Mouse (Mus musculus) activated CD4-positive, CD25-positive, alpha-beta regulatory T cell, adult 4 months (primary cell): ENCODE data around the gene Atad3a. TPM values are rescaled to one million over a fixed set of nuclear protein-coding genes. Genes with fewer than 3 reads are reported as not detected.
"Not testable (repeated sequence)": the region's sequence is repeated elsewhere in the genome, so short reads cannot be mapped to it uniquely, and the experiment has no call there.

ENCODE experiments used
- ATAC-seq: one replicate; pipeline ENCODE4 v1.8.0; 2017
- polyA plus RNA-seq, 2 experiments: library from polyadenylated mRNA; unstranded; fragments of 100-300 nt; shearing (Covaris generic); gene quantifications; one replicate each; pipeline ENCODE4 v1.2.1; 2017

Gene Atad3a
- polyA plus RNA-seq, 2 experiments from 2014 or later = 16.3 to 21.0 TPM

DNA sequence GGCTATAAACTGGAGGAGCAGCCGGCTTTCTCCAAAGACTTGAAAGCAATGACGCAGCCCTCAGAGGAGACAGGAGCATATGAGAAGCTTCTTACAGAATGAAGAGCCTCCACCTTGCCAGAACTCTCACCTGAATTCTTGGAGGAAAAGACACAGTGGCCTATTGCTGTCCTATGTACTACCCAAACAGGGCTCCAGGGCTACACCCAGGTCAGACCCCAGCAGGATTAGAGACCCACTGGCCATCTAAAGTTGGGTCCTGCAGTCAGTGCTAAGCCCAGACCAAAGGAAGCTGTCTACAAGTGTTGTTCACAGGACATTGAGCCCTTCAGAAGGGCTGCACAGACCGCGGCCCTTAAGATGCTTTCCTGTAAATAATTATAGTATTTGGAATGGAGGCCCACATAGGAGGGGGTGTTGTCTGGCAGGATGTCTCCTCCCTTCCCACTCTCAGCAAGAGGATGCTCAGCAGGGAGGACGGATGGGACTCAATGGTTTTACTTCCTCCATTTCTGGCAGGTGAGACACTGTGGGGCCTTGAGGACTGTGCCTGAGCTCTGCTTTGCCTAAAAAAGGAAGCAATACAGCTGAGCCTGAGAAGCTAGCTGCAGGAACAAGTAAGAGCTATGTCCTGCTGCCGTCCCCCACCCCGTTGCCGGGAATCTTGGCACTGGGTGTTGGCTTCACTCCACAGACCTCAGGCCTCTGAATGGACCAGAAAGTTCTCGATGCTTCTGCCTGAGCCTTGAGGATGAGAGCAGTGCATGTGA lies 14.3 kb upstream of the Atad3a start:
- ATAC-seq = no peak

DNA sequence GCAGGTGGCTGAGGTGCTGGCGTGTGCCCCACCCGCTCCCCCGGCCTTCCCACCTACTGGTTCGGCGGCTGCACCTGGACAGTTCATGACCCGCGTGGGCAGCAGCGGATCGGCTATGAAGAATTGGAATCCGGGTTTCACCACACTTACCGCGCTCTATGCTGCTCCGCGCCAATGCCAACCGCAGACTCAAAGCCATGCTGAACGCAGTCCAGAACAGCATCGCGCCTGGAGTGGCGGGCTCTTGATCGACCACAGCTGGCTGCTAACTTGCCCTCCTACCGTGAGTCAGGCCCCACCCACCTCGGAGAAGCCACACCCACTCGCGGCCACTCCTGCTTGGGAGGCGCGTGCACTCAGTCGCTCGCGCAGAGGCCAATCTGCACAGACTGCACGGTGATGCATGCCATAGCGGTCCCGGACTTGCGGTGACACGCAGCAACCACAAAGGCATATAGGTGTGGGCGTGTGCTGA lies 13.4 kb upstream of the Atad3a start, which contains the start of gene Vwa1:
TSS of gene Vwa1 (minus strand) at position 419 of the 475 bp plus-strand sequence.
- ATAC-seq = peak; percentile 59

DNA sequence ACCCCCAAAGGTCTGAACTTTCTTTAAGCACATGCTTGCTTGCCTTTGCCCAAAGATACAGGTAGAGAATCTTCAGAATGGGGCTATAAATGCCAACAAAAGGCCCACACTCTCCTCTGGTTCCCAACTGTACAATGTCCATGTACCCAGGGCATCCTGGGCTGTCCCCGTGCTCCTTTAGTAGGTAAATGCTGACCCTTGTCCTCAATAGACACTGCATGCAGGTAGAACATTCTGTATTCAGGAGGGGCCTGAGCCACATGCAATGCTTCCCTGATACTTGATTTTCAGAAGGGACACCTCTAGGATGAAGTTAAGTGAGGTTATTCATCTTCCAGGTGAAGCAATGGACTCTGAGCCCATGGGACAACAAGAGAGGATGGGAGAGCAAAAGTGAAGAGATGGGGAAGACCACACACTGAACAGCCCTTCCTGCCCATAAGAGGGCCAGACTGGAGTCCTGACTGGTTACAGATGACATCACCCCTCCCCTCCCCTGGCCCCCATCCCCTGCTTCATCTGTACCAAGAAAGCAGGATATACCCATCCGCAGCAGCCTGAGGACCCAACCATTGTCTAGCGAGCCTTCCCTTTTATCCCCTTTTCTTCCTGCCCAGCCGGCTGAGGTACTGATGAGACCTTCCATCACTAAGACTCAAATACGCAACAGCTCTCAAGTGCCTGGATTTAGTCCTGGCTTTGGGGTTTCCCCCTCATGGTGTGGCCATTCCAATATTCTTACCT lies 12.6 kb upstream of the Atad3a start:
- ATAC-seq = no peak

DNA sequence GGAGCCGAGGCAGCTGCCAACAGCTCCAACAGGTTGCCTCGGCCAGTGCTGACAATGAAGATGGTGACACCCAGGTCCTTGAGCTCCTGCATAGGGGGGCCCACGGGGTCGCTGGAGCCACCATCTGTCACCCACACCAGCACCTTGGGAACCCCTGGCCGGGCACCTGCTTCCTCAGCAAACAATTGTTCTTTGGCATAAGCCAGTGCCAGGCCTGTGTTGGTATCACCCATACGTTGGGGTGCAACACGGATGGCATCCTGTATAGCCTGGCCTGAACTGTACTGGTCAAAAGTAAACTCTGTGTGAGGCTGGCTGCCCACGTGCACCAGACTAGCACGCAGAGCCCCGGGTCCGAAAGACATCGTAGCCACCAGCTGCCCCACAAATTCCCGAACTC lies 11.9 kb upstream of the Atad3a start:
- no peak for ATAC-seq

DNA sequence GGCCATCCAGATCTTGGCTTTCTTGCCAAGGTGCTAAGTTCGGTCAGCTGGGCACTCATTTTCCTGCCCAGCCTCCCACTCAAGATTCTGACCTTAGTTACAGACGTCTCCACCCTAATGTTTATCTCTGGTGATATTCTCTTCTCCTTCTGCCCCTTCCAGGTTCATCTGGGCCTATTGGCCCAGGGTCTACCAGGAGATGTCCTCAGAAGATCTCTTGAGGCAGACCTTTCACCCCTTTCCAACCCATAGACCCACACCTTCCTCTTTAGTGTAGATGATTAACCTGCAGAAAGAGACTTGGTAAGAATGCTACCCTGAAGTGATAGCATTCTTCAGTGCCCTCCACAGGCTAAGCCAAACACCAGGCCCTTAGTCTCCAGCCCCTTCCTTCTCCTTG lies 10.8 kb upstream of the Atad3a start:
- ATAC-seq = no peak

DNA sequence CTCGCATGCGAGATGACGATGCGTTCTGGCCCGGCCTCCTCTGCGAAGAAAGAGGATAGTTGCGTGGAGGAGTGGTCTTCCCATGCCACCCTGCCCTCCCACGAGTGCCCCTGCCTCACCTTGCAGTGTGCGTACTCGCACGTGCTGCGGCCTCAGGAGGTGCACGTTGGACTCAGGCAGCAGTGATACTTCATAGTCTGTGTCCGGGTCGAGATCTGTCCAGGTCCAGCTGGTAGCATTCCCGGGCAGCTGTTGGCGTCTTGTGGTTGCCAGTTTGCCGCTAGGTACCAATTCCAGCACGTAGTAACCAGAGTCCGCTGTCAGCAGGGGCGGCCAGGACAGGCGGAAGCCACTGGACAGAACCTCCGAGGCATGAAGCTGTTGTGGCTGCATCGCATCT lies 9.7 kb upstream of the Atad3a start:
- no peak for ATAC-seq

DNA sequence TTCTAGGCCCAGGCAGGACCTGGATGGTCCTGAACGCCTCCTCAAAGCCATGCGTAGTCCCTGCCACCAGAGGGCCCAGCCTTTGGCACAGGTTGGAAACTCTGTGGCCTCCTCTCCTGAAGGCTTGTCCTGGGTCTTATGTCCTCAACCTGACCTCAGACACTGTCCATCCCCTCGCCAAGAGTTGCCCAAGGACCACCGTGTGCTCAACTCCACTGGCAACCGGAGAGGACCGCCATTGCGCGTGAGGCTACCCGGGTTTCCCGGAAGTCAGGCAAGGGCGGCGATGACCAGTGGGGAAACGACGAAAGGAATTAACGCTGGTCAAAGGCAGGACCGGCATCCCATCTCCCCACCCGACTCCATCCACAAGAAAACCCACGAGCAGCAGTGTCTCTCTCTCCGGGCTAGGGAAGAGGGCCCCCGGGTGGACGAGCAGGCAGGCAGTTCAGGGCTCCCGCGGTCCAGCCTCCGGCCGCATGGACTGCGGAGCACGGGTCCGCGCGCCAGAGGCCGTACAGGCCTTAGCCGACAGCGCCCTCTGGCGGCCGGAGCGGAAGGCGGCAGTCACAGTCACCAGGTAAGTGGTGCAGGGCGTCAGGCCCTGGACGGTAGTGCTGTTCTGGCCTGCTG lies 9.1 kb upstream of the Atad3a start:
- peak; percentile 55 for ATAC-seq

DNA sequence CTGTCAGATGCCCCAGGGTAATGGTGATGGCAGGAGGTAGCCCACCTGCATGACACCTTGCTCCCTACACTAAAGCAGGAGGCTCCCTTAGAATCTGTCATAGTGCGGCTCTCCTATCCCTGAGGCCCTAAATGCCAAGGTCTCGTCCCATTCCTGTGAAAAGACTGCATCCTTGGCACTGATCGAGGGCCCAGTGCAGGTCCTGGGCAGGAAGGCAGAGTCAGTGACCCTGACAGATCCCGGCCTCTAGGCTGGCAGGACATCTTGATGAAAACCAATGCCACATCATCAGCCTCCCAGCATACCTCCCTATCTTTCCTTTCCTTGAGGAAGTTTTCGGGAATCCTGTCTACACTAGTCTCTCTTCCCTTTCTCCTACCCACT lies 8.6 kb upstream of the Atad3a start:
- no peak for ATAC-seq

DNA sequence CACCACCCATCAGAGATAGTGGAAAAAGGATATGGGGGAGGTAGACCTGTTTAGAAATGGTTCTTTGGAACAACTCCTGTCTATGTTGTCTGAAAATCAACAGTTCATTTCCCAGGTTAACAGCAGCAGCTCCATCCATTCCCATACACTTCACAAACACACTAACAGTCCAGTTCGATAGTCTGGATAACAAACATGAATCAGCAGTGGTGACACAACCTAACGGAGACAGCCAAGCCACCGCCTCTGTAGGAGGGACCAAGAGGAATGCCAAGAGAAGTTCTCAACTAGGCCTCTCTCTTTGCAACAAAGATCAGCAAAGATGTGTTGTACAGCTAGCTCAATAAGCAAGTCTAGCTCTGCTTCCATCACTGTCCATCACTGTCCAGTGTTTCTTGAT lies 1.5 kb upstream of the Atad3a start:
- no peak for ATAC-seq

DNA sequence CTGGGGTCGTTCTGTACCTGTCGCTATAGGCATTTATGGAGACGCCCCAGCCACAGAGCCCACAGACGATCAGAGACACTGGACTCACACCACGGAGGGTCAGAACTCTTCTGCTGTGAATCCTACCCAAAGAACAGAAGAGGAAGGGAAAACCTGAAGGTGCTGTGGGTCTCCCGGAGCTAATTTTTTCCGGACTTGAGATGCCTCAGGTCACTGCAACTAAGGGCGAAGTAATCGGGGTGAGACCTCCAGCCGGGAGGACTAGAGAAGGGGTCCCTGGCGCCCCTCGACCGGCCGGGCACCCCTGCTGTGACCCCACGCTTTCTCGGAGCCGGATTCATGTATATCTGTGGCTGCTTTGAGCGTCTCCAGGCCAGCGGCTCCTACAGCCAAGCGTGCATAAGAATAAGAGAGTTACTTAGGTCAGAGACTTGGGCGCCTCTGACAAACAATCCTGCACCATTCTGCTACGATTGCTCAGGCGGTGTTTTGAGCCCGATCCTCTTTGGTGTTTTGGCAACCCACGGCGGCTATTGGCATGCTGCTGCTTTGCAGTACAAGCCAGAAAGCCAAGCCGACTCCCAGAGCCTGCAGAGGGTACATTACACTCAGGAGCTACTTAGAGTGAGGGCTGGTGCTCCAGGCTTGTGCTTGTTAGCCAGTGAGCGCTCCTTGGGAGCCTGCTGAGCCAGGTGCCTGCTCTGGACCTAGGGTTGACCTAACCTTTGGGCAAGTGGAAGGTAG lies 635 bp upstream of the Atad3a start:
- ATAC-seq = no peak

DNA sequence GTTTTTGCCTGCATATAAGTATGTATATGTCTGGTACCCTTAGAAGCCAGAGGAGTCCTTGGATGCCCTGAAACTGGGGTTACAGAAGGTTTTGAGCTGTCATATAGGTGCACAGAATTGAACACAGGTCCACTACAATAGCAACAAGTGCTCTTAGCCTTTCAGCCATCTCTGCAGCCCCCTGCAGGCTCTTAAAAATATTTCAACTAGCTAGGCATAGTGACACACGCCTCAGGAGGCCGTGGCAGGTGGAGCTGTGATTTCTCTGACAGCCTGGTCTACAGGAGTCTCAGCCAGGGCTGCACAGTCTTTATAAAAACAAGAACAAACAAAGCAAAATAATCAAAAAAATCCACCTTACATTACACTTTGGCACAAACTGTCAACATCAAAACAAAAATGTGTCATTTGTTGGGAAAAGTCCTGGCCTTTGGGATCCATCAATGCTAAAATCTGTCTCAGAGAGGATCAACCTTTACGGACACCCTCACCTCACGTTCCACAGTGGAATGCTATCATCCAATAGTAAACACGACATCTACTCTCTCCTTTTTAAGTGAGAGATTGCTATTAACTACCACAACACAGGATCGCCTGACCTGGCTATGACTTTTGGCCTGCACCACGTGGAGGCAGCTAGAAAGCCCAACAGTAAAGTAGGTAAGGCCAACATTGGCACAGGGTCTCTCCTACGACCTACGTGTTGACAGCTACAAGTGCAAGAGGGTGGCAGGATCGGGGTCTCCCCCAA lies 856 bp downstream of the Atad3a start:
- no peak for ATAC-seq

DNA sequence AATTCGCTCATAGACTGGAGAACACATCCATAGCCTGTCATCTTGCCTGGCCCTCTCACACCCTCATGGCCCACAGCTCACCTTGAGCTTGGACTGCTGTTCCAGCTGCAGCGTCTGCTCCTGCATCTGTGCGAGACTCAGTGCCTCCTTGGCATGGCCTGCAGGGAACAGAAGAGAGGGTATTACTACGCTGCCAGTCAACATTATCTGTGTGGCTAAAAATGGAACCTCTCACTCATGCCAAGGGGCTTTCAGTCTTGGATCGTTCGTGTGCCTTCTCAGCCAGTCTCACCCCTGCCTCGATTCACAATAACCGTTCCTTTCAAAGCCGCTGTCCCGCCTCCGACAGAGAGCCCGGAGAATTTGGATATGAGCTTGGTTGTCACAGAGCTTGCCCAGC lies 3.9 kb downstream of the Atad3a start:
- ATAC-seq = no peak

DNA sequence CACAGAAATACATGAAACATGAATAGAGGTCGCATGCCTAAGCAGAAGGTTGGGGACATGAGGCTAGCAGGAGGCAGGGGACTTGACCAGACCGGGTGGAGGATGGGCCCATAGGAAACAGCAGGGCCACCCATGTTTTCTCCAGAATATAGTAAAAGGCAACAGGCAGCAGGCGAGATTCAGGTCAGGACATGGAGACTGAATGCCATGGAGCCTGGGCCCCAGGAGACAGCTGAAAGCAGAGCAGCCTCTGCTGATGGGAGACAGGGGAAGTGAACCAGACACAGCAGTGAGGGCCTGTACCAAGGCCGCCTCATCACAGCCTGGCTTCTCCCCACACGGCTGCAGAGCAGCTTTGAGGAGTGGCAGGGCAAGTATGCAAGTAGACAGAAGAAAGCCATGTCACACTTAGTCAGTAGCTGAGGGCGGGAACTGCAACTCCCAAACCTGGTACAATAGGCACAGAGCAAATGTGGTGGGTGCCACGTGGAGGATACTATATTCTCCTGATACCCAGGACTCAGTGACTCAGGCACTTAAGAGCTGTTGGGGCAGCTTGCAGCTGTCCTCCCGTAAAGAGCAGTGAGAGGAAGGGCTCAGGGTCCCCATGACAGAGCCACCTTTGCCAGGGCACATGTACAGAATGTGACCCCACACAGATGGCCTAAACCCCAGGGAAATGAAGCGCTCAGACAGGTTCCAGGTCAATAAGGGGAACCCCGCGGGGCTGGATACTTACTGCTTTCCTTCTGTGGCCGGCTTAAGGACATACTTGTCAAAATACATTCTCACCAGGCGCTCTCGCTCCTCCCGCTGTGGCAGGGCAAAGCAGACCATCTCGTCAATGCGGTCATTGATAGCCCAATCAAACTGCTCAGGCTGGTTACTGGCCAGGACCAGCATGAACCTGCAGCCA lies 14.1 kb downstream of the Atad3a start:
- no peak for ATAC-seq

DNA sequence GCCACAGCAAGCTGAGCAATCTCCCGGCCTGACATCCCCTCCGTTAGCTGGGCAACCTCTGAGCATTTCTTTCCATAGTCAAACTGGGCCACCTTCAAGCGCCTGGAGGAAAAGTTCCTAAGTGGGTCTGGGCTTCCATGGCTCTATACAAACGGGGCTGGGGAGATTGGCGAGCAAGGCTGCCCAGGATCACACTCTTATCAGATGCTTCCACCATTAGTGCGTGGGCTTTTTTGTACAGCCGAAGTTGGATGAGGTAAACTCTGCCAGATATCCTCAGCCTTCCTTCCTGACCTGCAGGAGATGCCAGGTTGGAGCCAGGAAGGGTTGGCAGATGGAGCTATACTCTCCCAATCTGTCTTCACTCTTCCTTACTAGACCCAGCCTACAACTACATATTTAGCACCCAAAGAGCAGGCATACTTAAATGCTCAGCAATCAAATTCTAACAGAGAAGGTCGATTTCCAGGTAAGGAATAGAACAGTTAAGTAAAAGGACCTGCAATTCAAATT lies 14.8 kb downstream of the Atad3a start:
- ATAC-seq = no peak

DNA sequence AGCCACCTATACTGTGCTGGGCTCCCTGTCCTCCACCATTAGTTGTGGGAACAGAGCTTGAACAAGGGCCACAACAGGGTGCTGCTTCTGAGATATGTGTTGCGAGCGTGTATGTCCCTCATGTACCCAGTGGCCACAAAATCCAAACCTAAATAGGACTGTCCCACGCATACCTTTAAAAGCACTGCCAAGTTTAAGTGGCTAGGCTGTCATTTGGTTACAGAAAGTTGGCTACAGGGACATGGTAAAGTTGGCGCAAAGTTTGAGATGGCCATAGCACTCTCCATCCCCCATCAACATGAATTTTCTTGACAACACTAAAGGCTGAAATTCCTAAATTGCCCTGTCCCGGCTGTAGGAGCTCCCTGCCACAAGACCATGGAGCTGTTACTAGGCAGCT lies 15.8 kb downstream of the Atad3a start:
- ATAC-seq = no peak

DNA sequence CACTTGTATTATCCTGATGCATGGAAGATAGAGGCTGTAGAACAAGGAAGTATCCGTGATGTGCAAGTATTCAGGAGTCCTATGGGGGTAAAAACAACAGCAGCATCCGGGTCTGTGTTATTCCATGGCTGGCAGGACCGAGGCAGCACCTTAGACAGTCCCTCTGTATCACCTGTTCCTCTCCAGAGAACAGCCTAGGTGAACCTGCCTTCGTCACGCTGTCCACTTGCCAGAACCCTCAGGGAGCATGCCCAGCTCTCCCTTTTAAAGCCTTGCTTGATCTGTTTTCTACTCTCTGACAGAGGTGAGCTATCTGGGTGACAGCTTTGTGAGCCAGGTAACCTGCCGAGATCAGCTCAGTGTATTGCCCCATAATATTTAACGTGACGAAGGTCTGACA lies 16.4 kb downstream of the Atad3a start:
- ATAC-seq = no peak

DNA sequence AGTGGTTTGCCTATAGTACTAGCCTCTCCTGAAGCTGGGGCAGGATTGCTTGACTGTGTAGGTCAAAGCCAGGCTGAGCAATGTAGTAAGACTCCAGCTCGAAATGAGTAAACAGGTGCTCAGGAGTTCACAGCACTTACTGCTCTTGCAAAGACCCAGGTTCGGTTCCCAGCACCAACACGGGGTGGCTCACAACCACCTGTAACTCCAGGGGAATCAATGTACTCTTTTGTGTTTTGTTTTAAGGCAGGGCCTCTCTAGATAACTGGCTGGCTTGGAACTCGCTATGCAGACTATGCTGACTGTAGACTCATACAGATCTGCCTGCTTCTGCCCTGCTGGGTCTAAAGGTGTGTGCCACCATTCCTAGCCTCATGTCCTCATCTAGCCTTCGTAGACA lies 18.2 kb downstream of the Atad3a start:
- ATAC-seq = no peak

DNA sequence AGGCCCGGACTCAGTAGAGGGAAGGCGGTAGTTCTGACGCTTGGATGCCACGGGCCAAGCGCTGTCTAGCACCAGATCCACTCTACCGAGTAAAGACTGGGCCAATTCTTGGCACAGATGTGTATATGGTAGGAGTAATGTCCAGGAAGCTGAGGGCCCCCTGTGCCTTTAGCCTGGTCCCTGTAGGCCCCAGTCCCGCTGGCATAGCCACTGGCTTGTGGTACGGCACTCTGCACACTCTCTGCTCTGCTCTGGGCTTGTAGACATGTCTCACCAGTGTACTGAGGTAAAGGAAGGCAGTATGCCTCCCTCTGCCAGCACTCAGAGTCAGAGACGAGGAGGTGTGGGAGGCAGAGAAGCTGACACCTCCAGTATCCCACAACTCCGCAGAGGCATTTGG lies 20.2 kb downstream of the Atad3a start:
- not testable (repeated sequence) for ATAC-seq

DNA sequence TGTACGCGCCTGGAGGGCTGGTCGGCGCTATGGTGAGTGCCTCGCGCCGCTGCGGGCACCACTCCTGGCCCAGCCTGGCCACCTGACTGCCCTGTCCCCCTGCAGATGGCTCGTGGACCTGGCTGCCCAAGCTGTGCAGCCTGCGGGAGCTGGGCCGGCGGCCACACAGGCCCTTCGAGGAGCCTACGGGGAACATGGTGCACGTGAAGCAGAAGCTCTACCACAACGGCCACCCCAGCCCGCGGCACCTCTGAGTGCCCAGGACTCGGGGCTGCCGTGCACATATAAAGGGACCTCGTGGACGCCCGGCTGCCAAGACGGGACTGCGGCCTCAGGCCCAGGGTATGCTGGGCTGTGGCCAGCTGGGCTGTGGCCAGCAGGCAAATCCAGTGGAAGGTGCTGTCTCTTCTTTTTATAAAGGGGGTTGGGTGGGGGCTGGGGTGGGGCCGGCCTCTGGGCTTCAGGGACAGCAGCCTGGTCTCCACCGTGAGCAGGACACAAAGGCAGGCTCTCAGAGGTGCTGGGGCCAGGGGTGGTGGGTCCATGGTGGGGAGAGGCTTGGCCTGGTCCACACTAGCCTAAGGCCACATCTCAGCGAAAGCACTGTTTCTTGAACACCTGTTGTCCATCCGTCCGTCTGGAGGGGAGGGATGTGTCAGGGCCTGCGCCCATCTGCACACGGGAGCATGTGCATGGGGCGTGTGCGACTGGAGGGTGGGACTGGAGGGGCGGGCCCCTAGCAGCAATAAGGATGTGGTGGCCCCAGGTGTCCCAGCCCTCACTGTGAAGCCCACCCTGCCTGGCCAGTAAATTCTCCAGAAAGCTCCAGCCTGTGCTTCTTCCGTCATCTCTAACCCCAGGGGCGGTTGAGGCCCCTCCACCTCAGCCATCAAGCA lies 20.9 kb downstream of the Atad3a start:
- no peak for ATAC-seq

DNA sequence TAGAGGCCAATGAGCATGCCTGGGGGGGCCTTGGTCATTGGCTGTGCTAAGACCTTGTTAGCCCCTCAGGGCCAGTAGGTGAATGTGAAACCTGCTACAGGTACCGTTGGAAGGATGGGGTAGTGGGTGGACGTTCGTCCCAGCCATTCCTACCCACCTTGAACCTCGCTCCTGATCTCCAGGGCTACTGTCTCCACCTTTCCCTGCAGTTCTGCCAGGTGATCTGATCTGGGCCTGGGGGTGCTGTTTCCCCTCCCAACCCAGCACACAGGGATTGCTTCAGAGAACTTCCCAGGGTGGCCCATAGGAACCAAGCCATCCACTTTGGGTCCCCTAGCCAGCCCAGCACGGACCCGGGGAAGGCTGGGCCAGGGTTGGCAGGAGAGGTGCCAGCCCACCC lies 21.7 kb downstream of the Atad3a start:
- no peak for ATAC-seq
